Mouse (Mus musculus): Measurements from ENCODE around the gene Rln3. TPM values are rescaled to one million over a fixed set of nuclear protein-coding genes. Genes with fewer than 3 reads are reported as not detected.

The Rln3 gene
- polyA plus RNA-seq, 1 experiment = 7.4 TPM

- 49% methylated on average over 1 of the region's 1 CpGs for WGBS
- Histone ChIP-seq H3K4me1 (ENCODE audit: control insufficient read depth, insufficient read depth, low read length) (peaks cover 37% of the 10 kb centered on the region), H3K27me3 (ENCODE audit: control insufficient read depth, insufficient read depth, low read length) (no peaks in the 10 kb centered on the region), H3K27ac (ENCODE audit: insufficient read depth, low read length) (no peak overlapping the region), H3K4me3 (replicated peaks; ENCODE audit: insufficient read depth, low read depth, low read length) (no peak overlapping the region)
- no peak for TF ChIP-seq POLR2A (IDR thresholded peaks at IDR 0.05; ENCODE audit: borderline replicate concordance, insufficient read depth, low read length)
- no peak for TF ChIP-seq CTCF (IDR thresholded peaks at IDR 0.05; ENCODE audit: borderline replicate concordance, insufficient read depth, low read depth, low read length)
- DNase-seq = no peak
Measured at GRCm38 (mm10) chr8:84069169-84069568, 24.4 kb upstream of the Rln3 start.

- H3K27me3 ChIP-seq (ENCODE audit: control insufficient read depth, insufficient read depth, low read length) = no peaks in the 10 kb centered on the region
- WGBS = 57% methylated on average over 12 of the region's 12 CpGs
- no peak overlapping the region for H3K27ac ChIP-seq (ENCODE audit: insufficient read depth, low read length)
- no peak overlapping the region for H3K4me3 ChIP-seq (replicated peaks; ENCODE audit: insufficient read depth, low read depth, low read length)
- DNase-seq = no peak
- TF ChIP-seq POLR2A (IDR thresholded peaks at IDR 0.05; ENCODE audit: borderline replicate concordance, insufficient read depth, low read length) (no peak), CTCF (IDR thresholded peaks at IDR 0.05; ENCODE audit: borderline replicate concordance, insufficient read depth, low read depth, low read length) (no peak)
- H3K4me1 ChIP-seq (ENCODE audit: control insufficient read depth, insufficient read depth, low read length) = peaks cover 37% of the 10 kb centered on the region
Measured at GRCm38 (mm10) chr8:84068316-84069035, 23.7 kb upstream of the Rln3 start.

GRCm38 (mm10) chr8:84067911-84068310 lies 23.1 kb upstream of the Rln3 start:
- no peak for TF ChIP-seq POLR2A (IDR thresholded peaks at IDR 0.05; ENCODE audit: borderline replicate concordance, insufficient read depth, low read length)
- no peak overlapping the region for H3K27ac ChIP-seq (ENCODE audit: insufficient read depth, low read length)
- H3K4me1 ChIP-seq (ENCODE audit: control insufficient read depth, insufficient read depth, low read length) = peaks cover 33% of the 10 kb centered on the region
- 69% methylated on average over 7 of the region's 7 CpGs for WGBS
- no peaks in the 10 kb centered on the region for H3K27me3 ChIP-seq (ENCODE audit: control insufficient read depth, insufficient read depth, low read length)
- DNase-seq = no peak
- peak overlapping the region; percentile 35 for H3K4me3 ChIP-seq (replicated peaks; ENCODE audit: insufficient read depth, low read depth, low read length)

- peak; percentile 91 to 97 for DNase-seq
- H3K4me3 ChIP-seq (replicated peaks; ENCODE audit: insufficient read depth, low read depth, low read length) = peak overlapping the region; percentile 56
- no peak overlapping the region for H3K27ac ChIP-seq (ENCODE audit: insufficient read depth, low read length)
- no peaks in the 10 kb centered on the region for H3K27me3 ChIP-seq (ENCODE audit: control insufficient read depth, insufficient read depth, low read length)
- under 1% methylated on average over 55 of the region's 58 CpGs for WGBS
- peaks cover 28% of the 10 kb centered on the region for H3K4me1 ChIP-seq (ENCODE audit: control insufficient read depth, insufficient read depth, low read length)
- no peak for TF ChIP-seq CTCF (IDR thresholded peaks at IDR 0.05; ENCODE audit: borderline replicate concordance, insufficient read depth, low read depth, low read length)
- no peak for TF ChIP-seq POLR2A (IDR thresholded peaks at IDR 0.05; ENCODE audit: borderline replicate concordance, insufficient read depth, low read length)
Measured at GRCm38 (mm10) chr8:84067047-84067573, 22.3 kb upstream of the Rln3 start.

- Histone ChIP-seq H3K4me1 (ENCODE audit: control insufficient read depth, insufficient read depth, low read length) (peaks cover 24% of the 10 kb centered on the region), H3K27me3 (ENCODE audit: control insufficient read depth, insufficient read depth, low read length) (no peaks in the 10 kb centered on the region), H3K4me3 (replicated peaks; ENCODE audit: insufficient read depth, low read depth, low read length) (peak within 1 kb of the TSS; percentile 80), H3K27ac (ENCODE audit: insufficient read depth, low read length) (peak within 1 kb of the TSS; percentile 56)
- no peak for TF ChIP-seq CTCF (IDR thresholded peaks at IDR 0.05; ENCODE audit: borderline replicate concordance, insufficient read depth, low read depth, low read length)
- TF ChIP-seq POLR2A (IDR thresholded peaks at IDR 0.05; ENCODE audit: borderline replicate concordance, insufficient read depth, low read length) = peak; percentile 69
- peak; percentile 99 to 100 for DNase-seq
- under 1% methylated on average over 51 of the region's 51 CpGs for WGBS
Measured at GRCm38 (mm10) chr8:84066291-84066930, 21.6 kb upstream of the Rln3 start, which contains the start of gene Rfx1. Gene Rfx1, plus strand, starts transcription at chr8:84066834.

- Histone ChIP-seq H3K4me1 (ENCODE audit: control insufficient read depth, insufficient read depth, low read length) (peaks cover 18% of the 10 kb centered on the region), H3K27ac (ENCODE audit: insufficient read depth, low read length) (peak overlapping the region; percentile 56; the same call in 1 of the 2 replicates), H3K4me3 (replicated peaks; ENCODE audit: insufficient read depth, low read depth, low read length) (peak overlapping the region; percentile 80), H3K27me3 (ENCODE audit: control insufficient read depth, insufficient read depth, low read length) (no peaks in the 10 kb centered on the region)
- TF ChIP-seq CTCF (IDR thresholded peaks at IDR 0.05; ENCODE audit: borderline replicate concordance, insufficient read depth, low read depth, low read length) (no peak), POLR2A (IDR thresholded peaks at IDR 0.05; ENCODE audit: borderline replicate concordance, insufficient read depth, low read length) (no peak)
- DNase-seq = no peak
- 28% methylated on average over 5 of the region's 5 CpGs for WGBS
Measured at GRCm38 (mm10) chr8:84065457-84066072, 20.8 kb upstream of the Rln3 start.

- H3K4me3 ChIP-seq (replicated peaks; ENCODE audit: insufficient read depth, low read depth, low read length) = peak within 1 kb of the TSS; percentile 80
- 100% methylated on average over 1 of the region's 1 CpGs for WGBS
- TF ChIP-seq POLR2A (IDR thresholded peaks at IDR 0.05; ENCODE audit: borderline replicate concordance, insufficient read depth, low read length) = no peak
- no peak for TF ChIP-seq CTCF (IDR thresholded peaks at IDR 0.05; ENCODE audit: borderline replicate concordance, insufficient read depth, low read depth, low read length)
Measured at GRCm38 (mm10) chr8:84065037-84065436, 20.2 kb upstream of the Rln3 start, which contains the start of gene Gm10643. Gene Gm10643, minus strand, starts transcription at chr8:84065137.

More at GRCm38 (mm10) chr8:84065037-84065436, 20.2 kb upstream of the Rln3 start, which contains the start of gene Gm10643:
- H3K4me1 ChIP-seq (ENCODE audit: control insufficient read depth, insufficient read depth, low read length) = peaks cover 13% of the 10 kb centered on the region
- peak within 1 kb of the TSS; percentile 56 for H3K27ac ChIP-seq (ENCODE audit: insufficient read depth, low read length)
- H3K27me3 ChIP-seq (ENCODE audit: control insufficient read depth, insufficient read depth, low read length) = no peaks in the 10 kb centered on the region
- no peak for DNase-seq

All from cerebellum, adult 2 months (tissue).